Mouse (Mus musculus) gastrocnemius, adult 18-20 months (tissue): ENCODE measurements around the gene Megf8. TPM values are rescaled to one million over a fixed set of nuclear protein-coding genes. Genes with fewer than 3 reads are reported as not detected.

Experiments used
- DNase-seq: peaks from one replicate; pipeline ENCODE4 v3.0.0; 2021; ENCODE audit warnings: low spot score
- total RNA-seq, 2 experiments: library from RNA; stranded (reverse); gene quantifications; 2 replicates each; pipeline ENCODE4 v1.2.3; 2021

Megf8 gene
- total RNA-seq, 2 experiments from 2014 or later, result 20.3 to 22.0 TPM

- DNase-seq, result peak; percentile 72
Measured at GRCm38 (mm10) chr7:25333596-25334307, 16.8 kb downstream of the Megf8 start.

DNA sequence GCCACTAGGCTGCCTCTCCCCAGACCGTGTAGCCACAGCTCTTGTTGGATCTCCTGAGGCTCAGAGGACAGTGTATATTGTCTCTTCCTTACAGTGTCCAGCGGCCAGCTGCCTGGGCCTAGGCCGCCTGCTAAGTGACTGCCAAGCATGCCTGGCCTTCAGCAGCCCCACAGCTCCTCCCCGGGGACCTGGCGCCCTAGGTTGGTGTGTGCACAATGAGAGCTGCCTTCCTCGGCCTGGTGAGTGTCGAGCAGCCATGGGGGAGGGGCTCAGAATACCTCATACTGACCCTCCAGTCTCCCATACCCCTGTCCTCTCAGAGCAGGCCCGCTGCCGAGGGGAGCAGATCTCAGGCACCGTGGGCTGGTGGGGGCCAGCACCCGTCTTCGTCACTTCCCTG is 17.5 kb downstream of the Megf8 start:
- DNase-seq, result no peak

GRCm38 (mm10) chr7:25339329-25339728 is 22.4 kb downstream of the Megf8 start:
- DNase-seq, result no peak

DNA sequence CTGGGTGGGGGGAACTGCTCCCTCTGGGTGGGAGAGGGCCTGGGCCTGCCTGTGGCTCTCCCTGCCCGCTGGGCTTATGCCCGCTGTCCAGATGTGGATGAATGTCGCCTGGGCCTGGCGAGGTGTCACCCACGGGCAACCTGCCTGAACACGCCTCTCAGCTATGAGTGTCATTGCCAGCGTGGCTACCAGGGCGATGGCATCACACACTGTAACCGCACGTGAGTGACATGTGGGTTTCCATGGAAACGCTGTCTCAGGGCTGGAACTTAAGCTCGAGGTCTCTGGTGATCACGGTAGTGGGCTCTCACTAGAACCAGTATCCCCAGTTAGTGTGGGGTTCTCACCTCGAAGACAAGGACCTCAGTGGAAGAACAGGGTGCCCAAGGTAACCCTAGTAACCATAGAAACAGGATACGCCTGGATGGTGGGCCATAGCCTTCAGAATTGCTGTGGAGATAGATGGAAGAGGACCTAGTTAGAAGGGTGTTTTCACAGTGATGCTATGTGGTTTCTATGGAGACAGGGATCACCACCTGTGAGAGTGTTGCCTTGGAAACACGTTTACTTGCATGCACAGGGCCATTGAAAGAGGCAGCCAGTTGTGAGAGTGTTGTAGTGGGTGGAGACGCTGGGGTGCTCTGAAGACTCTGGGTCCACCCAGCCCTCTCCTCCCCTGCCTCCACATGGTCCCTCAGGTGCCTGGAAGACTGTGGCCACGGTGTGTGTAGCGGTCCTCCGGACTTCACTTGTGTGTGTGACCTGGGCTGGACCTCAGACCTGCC is 24.2 kb downstream of the Megf8 start:
- DNase-seq, result no peak

GRCm38 (mm10) chr7:25348861-25349260 is 31.9 kb downstream of the Megf8 start:
- DNase-seq, result no peak

DNA sequence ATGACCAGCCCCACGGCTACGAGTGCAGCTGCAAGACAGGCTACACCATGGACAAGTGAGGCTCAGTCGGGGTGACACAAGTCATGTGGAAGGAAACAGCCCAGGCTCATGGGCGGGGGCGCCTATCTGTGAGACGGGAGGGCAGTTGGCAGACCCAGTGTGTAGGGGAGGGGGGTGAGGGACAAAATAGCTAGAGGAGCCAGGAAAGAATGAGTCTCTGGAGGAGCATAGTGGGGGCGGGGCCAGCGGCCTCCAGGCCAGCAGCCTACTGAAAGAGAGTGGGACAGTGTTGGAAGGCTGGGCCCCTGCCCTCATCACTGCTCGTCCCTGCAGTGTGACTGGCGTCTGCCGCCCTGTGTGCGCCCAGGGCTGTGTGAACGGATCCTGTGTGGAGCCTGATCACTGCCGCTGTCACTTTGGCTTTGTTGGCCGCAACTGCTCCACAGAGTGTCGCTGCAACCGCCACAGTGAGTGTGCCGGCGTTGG is 41.8 kb downstream of the Megf8 start:
- DNase-seq, result no peak

DNA sequence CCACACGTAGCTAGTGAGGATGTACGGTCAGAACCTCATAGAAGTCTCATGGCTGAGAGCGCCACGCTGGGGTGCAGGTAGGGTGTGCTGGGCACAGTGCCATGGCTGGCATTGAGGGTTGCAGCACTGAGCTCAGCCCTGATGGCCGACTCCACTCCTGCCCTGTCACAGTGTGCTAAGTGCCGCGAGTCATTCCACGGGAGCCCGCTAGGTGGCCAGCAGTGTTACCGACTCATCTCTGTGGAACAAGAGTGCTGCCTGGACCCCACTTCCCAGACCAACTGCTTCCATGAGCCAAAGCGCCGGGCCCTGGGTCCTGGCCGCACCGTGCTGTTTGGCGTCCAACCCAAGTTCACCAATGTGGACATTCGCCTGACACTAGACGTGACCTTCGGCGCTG is 46.2 kb downstream of the Megf8 start:
- no peak for DNase-seq

DNA sequence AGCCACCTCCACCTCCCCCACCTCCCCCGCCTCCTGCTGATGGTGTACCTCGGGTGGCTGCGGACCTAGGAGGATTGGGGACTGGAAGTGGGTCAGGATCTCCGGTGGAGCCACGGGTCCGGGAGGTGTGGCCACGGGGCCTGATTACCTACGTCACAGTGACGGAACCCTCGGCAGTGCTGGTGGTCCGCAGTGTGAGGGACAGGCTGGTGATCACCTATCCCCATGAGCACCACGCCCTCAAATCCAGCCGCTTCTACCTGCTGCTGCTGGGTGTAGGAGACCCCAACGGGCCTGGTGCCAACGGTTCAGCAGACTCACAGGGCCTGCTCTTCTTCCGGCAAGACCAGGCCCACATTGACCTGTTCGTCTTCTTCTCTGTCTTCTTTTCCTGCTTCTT is 46.7 kb downstream of the Megf8 start:
- DNase-seq, result no peak

GRCm38 (mm10) chr7:25365937-25366625 is 49.1 kb downstream of the Megf8 start:
- no peak for DNase-seq

GRCm38 (mm10) chr7:25367632-25368293 is 50.8 kb downstream of the Megf8 start:
- no peak for DNase-seq

DNA sequence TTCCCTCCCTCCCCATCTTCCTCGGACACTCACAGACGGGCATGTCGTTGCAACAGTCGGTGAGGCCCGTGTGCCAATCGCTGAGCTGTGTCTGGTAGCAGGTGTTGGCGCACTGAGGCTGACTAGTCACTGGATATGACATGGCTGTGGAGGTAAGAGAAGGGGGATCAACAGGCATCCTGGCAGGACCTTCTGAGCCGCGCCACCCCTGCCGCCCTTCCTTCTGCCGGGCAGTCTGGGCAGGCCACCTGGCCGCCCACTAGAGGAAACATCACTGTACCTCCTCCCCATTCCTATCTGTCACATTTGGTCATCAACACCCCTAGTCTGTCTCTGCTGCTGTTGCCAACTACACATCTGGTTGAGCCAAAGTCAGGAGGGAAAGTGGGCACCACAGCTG is 51.4 kb downstream of the Megf8 start:
- DNase-seq, result no peak

- no peak for DNase-seq
Measured at GRCm38 (mm10) chr7:25369058-25369749, 52.2 kb downstream of the Megf8 start, which contains the start of gene Cnfn. Gene Cnfn (minus strand): TSS chr7:25369724.

GRCm38 (mm10) chr7:25372441-25372840 is 55.5 kb downstream of the Megf8 start:
- DNase-seq, result no peak

- peak; percentile 88 for DNase-seq
Measured at GRCm38 (mm10) chr7:25376556-25376955, 59.6 kb downstream of the Megf8 start.

DNA sequence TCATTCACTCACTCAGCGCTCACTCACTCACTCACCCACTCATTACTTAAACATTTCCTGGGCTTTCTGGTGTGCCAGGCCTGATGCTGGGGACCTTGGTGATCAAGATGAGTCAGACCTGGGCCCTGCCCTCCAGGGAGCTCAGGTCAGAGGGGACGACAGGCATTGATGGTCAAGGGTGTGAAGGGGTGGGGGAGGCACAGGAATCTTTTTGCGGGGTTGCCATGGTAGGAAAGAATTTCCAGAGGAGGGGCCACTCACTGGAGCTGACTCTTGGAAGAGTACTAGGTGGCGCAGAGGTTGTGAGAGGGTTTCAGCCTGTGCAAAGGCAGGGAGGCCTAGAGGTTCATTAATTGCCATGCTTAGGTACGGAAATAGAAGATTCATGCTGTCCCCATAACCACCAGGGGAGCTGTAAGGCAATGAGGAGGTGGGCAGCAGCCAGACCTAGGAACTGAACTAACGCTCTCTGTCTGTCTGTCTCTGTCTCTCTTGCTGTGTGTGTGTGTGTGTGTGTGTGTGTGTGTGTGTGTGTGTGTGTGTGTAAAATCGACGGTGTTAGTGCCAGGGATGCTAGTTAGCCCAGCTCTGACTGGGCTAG is 60.2 kb downstream of the Megf8 start:
- DNase-seq, result no peak

GRCm38 (mm10) chr7:25378181-25379100 is 61.5 kb downstream of the Megf8 start:
- no peak for DNase-seq

DNA sequence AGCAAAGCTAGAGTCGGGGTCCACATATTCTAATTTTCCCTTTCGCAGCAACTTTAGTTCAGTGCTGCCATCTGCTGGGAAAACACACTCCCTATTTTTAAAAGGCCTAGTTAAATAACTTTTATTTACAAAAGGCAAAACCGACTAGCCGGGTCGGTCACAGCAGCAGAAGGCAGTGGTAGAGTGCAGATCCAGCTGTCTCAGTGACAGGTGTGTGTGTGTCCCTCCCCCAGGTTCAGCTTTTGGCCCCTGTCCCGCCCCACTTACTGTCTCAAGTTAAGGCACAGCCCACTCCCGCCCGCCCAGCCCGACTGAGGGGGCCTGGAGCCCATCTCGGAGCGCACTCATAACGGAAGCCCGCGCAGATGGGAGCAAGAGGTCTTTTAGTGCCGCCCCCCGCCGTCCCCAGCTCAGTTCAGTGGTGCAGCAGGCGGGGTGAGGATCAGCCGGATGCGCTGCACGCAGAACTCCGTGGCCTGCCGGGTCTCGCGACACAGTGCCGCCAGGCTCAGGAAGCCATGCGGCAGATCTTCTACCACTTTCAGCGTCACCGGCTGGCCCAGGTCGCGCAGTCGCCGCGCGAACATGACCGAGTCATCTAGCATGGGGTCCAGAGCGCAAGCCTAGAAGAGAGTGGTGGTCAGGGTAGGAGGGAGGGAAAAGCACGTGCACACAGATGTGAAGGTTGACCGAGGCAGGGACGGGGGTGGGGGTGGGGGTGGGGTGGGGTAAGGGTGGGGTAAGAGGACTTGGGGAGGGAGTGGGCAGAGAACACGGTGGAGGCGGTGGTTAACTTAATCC is 62.8 kb downstream of the Megf8 start:
- peak; percentile 40 for DNase-seq
